Mouse (Mus musculus) olfactory bulb, adult 2 months (tissue): ENCODE data around the gene Myo1b.

Experiments
- CTCF ChIP-seq: fragments of 200-500 bp; IDR thresholded peaks from 2 replicates; pipeline ENCODE4 v1.5.1; 2012; ENCODE audit warnings: low read depth, mild to moderate bottlenecking, low read length, moderate library complexity; ENCODE audit not compliant: insufficient read depth
- POLR2A ChIP-seq: fragments of 200-500 bp; IDR thresholded peaks from 2 replicates; pipeline ENCODE4 v1.6.1; 2012; ENCODE audit warnings: mild to moderate bottlenecking, low read depth, low read length, moderate library complexity; ENCODE audit not compliant: insufficient read depth

GRCm38 (mm10) chr1:51753621-51754020 lies 162.2 kb downstream of the Myo1b start:
- TF ChIP-seq POLR2A (no peak), CTCF (no peak)
